Mouse (Mus musculus) testis, adult 2 months (tissue): ENCODE data around the gene Irf2bpl.

Experiments
- CTCF ChIP-seq: fragments of 200-500 bp; IDR thresholded peaks from 2 replicates; pipeline ENCODE4 v1.5.1; 2012; ENCODE audit warnings: low read depth, mild to moderate bottlenecking, inconsistent platforms, low read length, moderate library complexity; ENCODE audit not compliant: control insufficient read depth, insufficient read depth, insufficient replicate concordance
- POLR2A ChIP-seq: fragments of 200-500 bp; IDR thresholded peaks from 2 replicates; pipeline ENCODE4 v1.6.1; 2012; ENCODE audit warnings: low read depth, mild to moderate bottlenecking, inconsistent platforms, low read length, moderate library complexity; ENCODE audit not compliant: control insufficient read depth

- TF ChIP-seq CTCF (peak; percentile 14; the same call in 1 of the 2 replicates), POLR2A (no peak)
These were observed 13.6 kb downstream of the Irf2bpl start for GRCm38 (mm10) chr12:86870996-86871395.
